Mouse (Mus musculus): ENCODE measurements around the gene Dlg2.

Gene Dlg2

DNA sequence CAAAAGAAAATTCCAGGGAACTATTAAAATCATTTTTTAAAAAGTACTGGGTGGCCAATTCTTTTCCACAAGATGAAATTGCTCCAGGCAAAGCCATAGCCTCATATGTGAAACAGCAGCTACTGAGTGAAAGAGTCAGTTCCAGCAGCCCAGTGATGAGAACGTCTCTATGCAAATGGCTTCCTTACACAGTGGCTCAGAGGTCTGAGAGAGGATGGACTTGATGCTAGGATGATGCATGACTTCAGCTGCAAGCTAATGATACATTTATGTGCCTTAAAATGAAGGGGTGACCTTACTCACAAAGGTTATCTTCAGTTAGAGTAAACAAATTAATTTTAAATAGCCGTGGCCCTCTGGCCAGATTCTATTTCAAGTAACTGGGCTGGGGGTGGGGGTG is 1420.5 kb downstream of the Dlg2 start:
- no peak for DNase-seq (ENCODE audit: low read depth, low spot score)

- DNase-seq (ENCODE audit: low read depth, low spot score) = no peak
Measured at GRCm38 (mm10) chr7:91897509-91897908, 1421.0 kb downstream of the Dlg2 start.

GRCm38 (mm10) chr7:91902503-91902902 is 1426.0 kb downstream of the Dlg2 start:
- DNase-seq (ENCODE audit: low read depth, low spot score) = no peak

- DNase-seq (ENCODE audit: low read depth, low spot score) = no peak
Measured at GRCm38 (mm10) chr7:91916809-91917208, 1440.3 kb downstream of the Dlg2 start.

- no peak for DNase-seq (ENCODE audit: low read depth, low spot score)
Measured at GRCm38 (mm10) chr7:91919099-91919498, 1442.6 kb downstream of the Dlg2 start.

DNA sequence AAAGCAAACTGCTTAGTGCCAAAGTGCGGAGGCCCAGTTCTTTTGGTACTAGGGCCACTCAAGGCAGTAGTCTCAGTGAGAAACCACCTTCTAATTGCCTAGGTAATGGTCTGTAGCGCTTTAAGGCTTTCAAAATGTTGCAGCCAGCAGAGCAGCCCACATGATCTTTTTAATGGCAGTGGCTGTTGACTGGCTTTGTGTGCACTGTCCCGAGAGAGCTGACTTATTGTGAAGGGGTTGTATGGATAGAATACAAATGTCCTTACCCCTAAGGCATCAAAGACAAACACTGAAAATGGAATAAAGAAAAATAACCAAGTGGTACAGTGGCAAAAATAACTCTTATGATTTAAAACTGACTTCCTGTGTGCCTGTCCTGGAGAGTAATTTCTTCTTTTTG is 1443.3 kb downstream of the Dlg2 start:
- DNase-seq (ENCODE audit: low read depth, low spot score) = no peak

- DNase-seq (ENCODE audit: low read depth, low spot score) = no peak
Measured at GRCm38 (mm10) chr7:91934881-91935597, 1458.6 kb downstream of the Dlg2 start.

GRCm38 (mm10) chr7:91936193-91936592 is 1459.7 kb downstream of the Dlg2 start:
- no peak for DNase-seq (ENCODE audit: low read depth, low spot score)

- DNase-seq (ENCODE audit: low read depth, low spot score) = no peak
Measured at GRCm38 (mm10) chr7:91943224-91943623, 1466.8 kb downstream of the Dlg2 start.

DNA sequence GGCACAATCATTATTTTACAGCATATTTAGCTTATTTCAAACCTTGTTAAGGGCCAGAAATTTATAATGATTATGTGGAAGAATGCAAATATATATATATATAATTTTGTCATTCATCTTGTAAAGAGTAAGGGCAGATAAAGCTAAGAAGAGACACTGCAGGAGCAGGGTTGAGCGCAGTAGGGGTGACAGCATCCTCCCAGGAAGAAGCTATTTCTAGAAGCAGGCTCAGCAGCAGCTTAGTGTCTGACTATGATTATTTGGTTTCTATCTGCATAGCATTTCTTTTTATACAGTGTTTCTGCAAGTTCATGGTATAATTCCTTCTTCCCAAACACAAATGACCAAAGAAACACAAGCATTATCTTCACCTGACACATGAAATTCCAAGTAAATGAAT is 1479.1 kb downstream of the Dlg2 start:
- no peak for DNase-seq (ENCODE audit: low read depth, low spot score)

DNA sequence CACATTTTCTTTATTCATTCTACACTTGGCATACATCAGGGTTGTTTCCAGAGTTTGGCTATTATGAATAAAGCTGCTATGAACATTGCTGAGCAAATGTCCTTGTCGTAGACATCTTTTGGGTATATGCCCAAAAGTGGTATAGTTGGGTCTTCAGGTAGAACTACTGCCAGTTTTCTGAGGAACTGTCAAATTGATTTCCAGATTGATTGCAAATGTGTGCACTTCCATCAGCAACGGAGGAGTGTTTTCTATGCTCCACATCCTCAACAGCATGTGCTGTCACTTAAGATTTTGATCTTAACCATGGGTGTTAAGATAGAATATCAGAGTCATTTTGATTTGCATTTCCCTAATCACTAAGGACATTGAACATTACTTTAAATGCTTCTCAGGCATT is 1486.5 kb downstream of the Dlg2 start:
- DNase-seq (ENCODE audit: low read depth, low spot score) = no peak

- no peak for DNase-seq (ENCODE audit: low read depth, low spot score)
Measured at GRCm38 (mm10) chr7:91972970-91973369, 1496.5 kb downstream of the Dlg2 start.

DNA sequence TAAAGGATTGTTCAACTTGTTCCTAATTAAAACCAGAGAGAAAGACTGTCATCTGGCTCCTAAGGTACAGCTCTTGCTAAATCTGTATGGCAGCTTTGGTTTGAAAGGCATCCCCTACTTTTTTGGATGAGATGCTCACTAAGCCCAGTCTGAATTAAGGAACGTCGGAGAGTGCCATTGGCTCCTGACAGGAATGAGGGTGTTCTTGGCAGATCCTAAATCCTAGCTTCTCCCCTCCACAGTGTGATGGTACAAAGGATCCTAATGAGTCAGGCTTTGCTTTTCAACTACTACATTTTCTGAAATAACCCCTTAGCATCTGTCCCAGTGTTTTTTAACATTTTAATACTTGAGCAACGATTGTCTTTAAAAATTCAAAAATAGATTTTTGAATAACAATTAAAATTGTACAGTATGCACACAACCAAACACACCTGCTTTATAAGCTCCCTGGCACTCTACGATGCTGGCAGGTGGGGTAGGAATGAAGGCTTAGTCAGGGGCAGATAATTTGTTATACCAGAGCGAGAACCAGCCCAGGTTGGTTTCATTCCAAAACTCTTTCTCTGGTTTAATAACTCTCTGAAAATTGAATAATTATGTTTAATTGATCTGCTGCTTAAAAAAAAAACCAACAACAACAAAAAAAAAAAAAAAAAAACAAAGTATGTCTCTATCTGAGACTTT is 1527.4 kb downstream of the Dlg2 start:
- DNase-seq (ENCODE audit: low read depth, low spot score) = no peak

DNA sequence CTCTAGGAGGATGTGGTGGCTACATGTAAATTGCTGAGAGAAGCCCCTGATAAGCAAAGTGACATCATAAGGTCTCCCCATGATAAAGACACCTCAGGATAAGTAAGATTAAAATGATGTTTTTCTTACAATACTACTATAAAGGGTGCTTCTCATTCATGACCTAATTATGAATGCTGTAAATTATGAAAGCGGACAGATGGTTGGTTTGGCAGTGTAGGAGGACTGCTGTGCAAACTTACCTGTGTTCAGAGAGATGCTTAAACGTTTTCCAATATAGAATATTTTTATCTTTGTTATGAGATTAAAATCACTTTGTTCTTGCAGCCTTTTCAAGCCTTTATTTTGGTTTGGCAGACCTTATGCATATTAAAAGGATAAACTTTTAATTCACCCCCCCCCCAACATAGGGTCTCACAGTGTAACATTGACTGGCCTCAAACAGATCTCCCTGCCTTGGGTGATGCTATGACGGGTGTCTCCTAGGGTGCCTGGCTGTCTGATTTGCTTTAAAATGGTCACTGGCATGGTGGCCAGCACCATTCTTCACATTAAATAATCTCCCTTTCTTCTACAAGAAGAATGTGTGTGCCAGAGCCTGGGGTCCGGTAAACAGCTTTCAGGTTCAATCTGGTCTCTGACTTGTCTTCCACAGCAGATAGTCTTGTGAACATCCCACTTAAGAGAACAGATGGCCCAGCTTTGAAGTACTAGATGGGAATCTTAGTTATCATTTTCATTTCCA is 1529.4 kb downstream of the Dlg2 start:
- DNase-seq (ENCODE audit: low read depth, low spot score) = no peak

- no peak for DNase-seq (ENCODE audit: low read depth, low spot score)
Measured at GRCm38 (mm10) chr7:92008702-92009101, 1532.2 kb downstream of the Dlg2 start.

DNA sequence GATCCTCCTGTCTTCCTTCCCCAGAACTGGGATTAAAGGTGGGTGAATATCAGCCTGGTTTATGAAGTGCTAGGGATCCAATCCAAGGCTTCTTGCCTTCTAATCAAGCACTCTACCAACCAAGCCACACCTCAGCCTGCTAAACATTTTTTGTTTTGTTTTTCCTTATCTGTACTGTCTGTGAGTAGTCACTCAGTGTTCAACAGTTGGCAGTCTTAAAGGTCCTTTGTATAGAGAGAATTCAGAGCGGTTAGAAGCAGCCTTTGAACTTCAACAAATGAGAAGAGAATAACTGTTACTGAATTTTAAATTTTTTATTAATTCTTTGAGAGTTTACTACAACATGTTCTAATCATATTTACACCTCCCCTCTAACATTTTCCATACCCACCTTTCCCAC is 1548.5 kb downstream of the Dlg2 start:
- DNase-seq (ENCODE audit: low read depth, low spot score) = no peak

GRCm38 (mm10) chr7:92025465-92026056 is 1549.1 kb downstream of the Dlg2 start:
- DNase-seq (ENCODE audit: low read depth, low spot score) = no peak

DNA sequence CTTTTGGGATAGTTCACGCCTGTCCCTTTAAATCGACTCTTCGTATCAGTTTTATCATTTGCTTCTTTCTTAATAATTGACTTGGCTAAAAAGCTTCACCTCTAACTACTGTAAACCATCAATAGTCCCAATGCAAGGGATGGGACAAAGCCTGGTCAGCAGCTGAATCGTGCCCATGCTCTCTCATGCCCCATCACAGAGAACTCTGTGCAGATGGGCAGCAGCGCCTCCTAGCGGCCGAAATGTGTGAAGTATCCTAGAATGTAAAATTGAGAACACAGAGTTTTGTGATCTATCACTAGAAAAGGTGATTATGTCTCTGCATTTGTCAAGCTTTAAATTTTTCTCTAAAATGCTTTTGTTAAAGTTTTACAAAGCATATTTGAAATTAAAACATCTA is 1550.6 kb downstream of the Dlg2 start:
- peak; percentile 18 for DNase-seq (ENCODE audit: low read depth, low spot score)

- DNase-seq (ENCODE audit: low read depth, low spot score) = no peak
Measured at GRCm38 (mm10) chr7:92034256-92034655, 1557.8 kb downstream of the Dlg2 start.

GRCm38 (mm10) chr7:92040187-92040586 is 1563.7 kb downstream of the Dlg2 start:
- no peak for DNase-seq (ENCODE audit: low read depth, low spot score)

DNA sequence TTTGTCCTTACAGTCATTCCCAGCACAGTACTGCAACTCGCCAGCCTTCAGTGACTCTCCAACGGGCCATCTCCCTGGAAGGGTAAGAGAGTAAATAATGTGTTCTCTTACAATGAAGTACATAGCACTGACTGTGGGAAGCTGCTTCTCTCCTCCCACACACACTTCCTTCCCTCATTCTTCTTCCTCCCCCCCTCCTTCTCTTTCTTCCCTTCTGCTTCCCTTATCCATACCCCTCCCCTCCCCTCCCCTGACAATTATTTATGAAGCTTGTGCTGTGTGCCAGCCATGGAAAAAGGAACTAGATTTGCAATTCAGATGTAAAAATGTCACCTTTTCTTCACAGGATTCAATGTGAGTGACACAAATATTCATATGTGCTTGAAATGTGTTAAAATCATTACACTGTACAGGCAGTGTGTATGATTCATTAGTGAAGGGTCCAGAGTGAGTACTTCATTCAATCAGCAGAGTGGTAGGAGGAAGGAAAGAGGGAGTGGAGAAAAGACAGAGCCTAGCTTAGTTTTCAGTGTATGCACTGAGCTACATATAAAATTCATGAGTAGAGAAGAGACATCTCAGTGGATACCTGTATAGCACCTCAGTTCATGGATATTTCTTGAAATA is 1564.4 kb downstream of the Dlg2 start:
- no peak for DNase-seq (ENCODE audit: low read depth, low spot score)

DNA sequence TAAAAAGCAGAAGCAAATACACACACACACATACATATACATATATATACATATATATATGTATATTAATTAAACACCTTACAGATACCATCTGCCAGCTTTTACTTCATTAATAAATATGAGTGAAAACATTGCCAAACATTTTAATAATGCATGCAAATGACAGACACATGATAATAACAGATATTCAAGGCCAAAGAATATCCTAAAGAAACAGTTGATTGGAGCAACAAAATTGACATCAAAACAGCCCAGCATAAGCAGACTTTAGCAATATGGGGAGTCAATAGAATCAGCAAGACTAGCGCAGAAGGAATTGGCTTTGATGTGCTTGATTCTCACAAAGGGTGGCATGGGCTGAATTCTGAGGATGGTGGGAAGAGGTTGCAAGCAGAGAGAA is 1568.5 kb downstream of the Dlg2 start:
- DNase-seq (ENCODE audit: low read depth, low spot score) = no peak
